Mouse (Mus musculus) midbrain, postnatal 0 days (tissue): ENCODE measurements around the gene Syce1l. TPM values are rescaled to one million over a fixed set of nuclear protein-coding genes. Genes with fewer than 3 reads are reported as not detected.

Experiments used
- ATAC-seq: fragments of 200-750 bp; cut with Nextera tagmentation; 2 replicates; pipeline ENCODE4 v1.8.0; 2017; ENCODE audit warnings: moderate number of reproducible peaks, mild to moderate bottlenecking, moderate TSS enrichment, moderate library complexity; ENCODE audit not compliant: low FRiP score
- DNase-seq: peaks from one replicate; pipeline ENCODE4 v3.0.0-alpha.2; 2015; ENCODE audit warnings: low spot score
- H3K27ac ChIP-seq: fragments of 300-500 bp; sonication (generic); 2 replicates; pipeline ENCODE4 v1.5.1; 2014; ENCODE audit warnings: low read depth, mild to moderate bottlenecking, low read length, mixed read lengths
- H3K27me3 ChIP-seq: fragments of 300-500 bp; sonication (generic); 2 replicates; pipeline ENCODE4 v1.6.1; 2014; ENCODE audit warnings: low read length, control low read depth, mixed read lengths; ENCODE audit not compliant: insufficient read depth
- H3K36me3 ChIP-seq: fragments of 300-500 bp; sonication (generic); 2 replicates; pipeline ENCODE4 v1.6.1; 2014; ENCODE audit warnings: low read length, control low read depth, mixed read lengths; ENCODE audit not compliant: insufficient read depth
- H3K4me1 ChIP-seq: fragments of 300-500 bp; sonication (generic); 2 replicates; pipeline ENCODE4 v1.6.1; 2014; ENCODE audit warnings: mild to moderate bottlenecking, control low read depth, antibody characterized with exemption, low read length, mixed read lengths; ENCODE audit not compliant: insufficient read depth
- H3K4me2 ChIP-seq: fragments of 300-500 bp; sonication (generic); 2 replicates; pipeline ENCODE4 v1.6.1; 2014; ENCODE audit warnings: low read depth, mild to moderate bottlenecking, low read length, mixed read lengths; ENCODE audit not compliant: poor library complexity, severe bottlenecking
- H3K4me3 ChIP-seq: fragments of 300-500 bp; sonication (generic); 2 replicates; pipeline ENCODE4 v1.5.1; 2014; ENCODE audit warnings: low read depth, mild to moderate bottlenecking, low read length, moderate library complexity
- H3K9ac ChIP-seq: fragments of 300-500 bp; sonication (generic); replicated peaks from 2 replicates; pipeline ENCODE4 v1.6.1; 2014; ENCODE audit warnings: mild to moderate bottlenecking, low read length, moderate library complexity, mixed read lengths; ENCODE audit not compliant: poor library complexity, severe bottlenecking
- H3K9me3 ChIP-seq: fragments of 300-500 bp; sonication (generic); 2 replicates; pipeline ENCODE4 v1.6.1; 2016; ENCODE audit warnings: low read length, control low read depth
- CTCF ChIP-seq: IDR thresholded peaks from 2 replicates; pipeline ENCODE4 v1.5.1; 2016; ENCODE audit warnings: antibody characterized with exemption, mild to moderate bottlenecking
- WGBS: fragments of 180-500 bp; shearing (Covaris S2); extraction: QIAGEN DNeasy Blood & Tissue Kit; methylation state at CpG from one replicate; pipeline ENCODE4 v1.1.7; 2014; 5-methylcytosine and 5-hydroxymethylcytosine counted together
- polyA plus RNA-seq: library from polyadenylated mRNA; unstranded; fragments of >200 nt; fragmentation: Nextera tagmentation; extraction: Ambion mirVana; gene quantifications from 2 replicates; pipeline ENCODE4 v1.2.1, GENCODE M21; 2015
- total RNA-seq: library from RNA; depleted of rRNA; stranded (reverse); fragments of >200 nt; gene quantifications from 2 replicates; pipeline ENCODE4 v1.2.3, GENCODE M21; 2014; rRNA removed

The Syce1l gene
- not detected in 2 replicates for total RNA-seq
- 0.31 and 0.65 TPM in 2 replicates for polyA plus RNA-seq

- Histone ChIP-seq H3K9ac (no peak within 1 kb of the TSS), H3K4me1 (no peaks in the 10 kb centered on the region), H3K4me2 (no peak within 1 kb of the TSS), H3K36me3 (peaks cover 46% of the 10 kb centered on the region), H3K27ac (no peak within 1 kb of the TSS), H3K27me3 (no peaks in the 10 kb centered on the region), H3K9me3 (no peaks in the 10 kb centered on the region), H3K4me3 (no peak within 1 kb of the TSS)
- DNase-seq (no peak), ATAC-seq (no peak)
- no peak for TF ChIP-seq CTCF
- 93% methylated on average over 16 of the region's 16 CpGs for WGBS
These were observed at the start of gene Syce1l for GRCm38 (mm10) chr8:113642926-113643325. Syce1l (plus strand) TSS chr8:113643213.

- no peak for TF ChIP-seq CTCF
- Histone ChIP-seq H3K27ac (no peak overlapping the region), H3K36me3 (no peaks in the 10 kb centered on the region), H3K27me3 (no peaks in the 10 kb centered on the region), H3K4me1 (no peaks in the 10 kb centered on the region), H3K9ac (no peak overlapping the region), H3K4me2 (no peak overlapping the region), H3K4me3 (no peak overlapping the region), H3K9me3 (no peaks in the 10 kb centered on the region)
- DNase-seq: no peak
- WGBS: 45% methylated on average over 3 of the region's 3 CpGs
- ATAC-seq: no peak
These were observed 44.6 kb upstream of the Syce1l start for GRCm38 (mm10) chr8:113598401-113598800.

- peaks cover 8% of the 10 kb centered on the region; the same call in 1 of the 2 replicates for H3K4me1 ChIP-seq
- no peaks in the 10 kb centered on the region for H3K36me3 ChIP-seq
- ATAC-seq: no peak
- TF ChIP-seq CTCF: peak; percentile 84
- H3K27ac ChIP-seq: no peak overlapping the region
- H3K9me3 ChIP-seq: no peaks in the 10 kb centered on the region
- no peaks in the 10 kb centered on the region for H3K27me3 ChIP-seq
- peak; percentile 85 for DNase-seq
- H3K4me3 ChIP-seq: no peak overlapping the region
- 5% methylated on average over 3 of the region's 3 CpGs for WGBS
- H3K4me2 ChIP-seq: no peak overlapping the region
- no peak overlapping the region for H3K9ac ChIP-seq
These were observed 10.4 kb upstream of the Syce1l start for GRCm38 (mm10) chr8:113632634-113633033.

- 31% methylated on average over 12 of the region's 12 CpGs for WGBS
- ATAC-seq (no peak), DNase-seq (no peak)
- Histone ChIP-seq H3K9me3 (no peaks in the 10 kb centered on the region), H3K4me1 (peaks cover 8% of the 10 kb centered on the region; the same call in 1 of the 2 replicates), H3K27ac (peak overlapping the region; percentile 85; the same call in 1 of the 2 replicates), H3K9ac (peak overlapping the region; percentile 45; the same call in 1 of the 2 replicates), H3K4me2 (peak overlapping the region; percentile 57), H3K27me3 (no peaks in the 10 kb centered on the region), H3K36me3 (peaks cover 10% of the 10 kb centered on the region; the same call in 1 of the 2 replicates), H3K4me3 (peak overlapping the region; percentile 69)
- TF ChIP-seq CTCF: no peak
These were observed 8.9 kb upstream of the Syce1l start for GRCm38 (mm10) chr8:113634161-113634560.

- ATAC-seq: peak; percentile 99
- H3K27ac ChIP-seq: peak within 1 kb of the TSS; percentile 85
- DNase-seq: peak; percentile 99
- H3K9me3 ChIP-seq: no peaks in the 10 kb centered on the region
- peak within 1 kb of the TSS; percentile 77 for H3K9ac ChIP-seq
- peak; percentile 14; the same call in 1 of the 2 replicates for TF ChIP-seq CTCF
- under 1% methylated on average over 42 of the region's 42 CpGs for WGBS
- peak within 1 kb of the TSS; percentile 69 for H3K4me3 ChIP-seq
- H3K27me3 ChIP-seq: no peaks in the 10 kb centered on the region
- H3K4me2 ChIP-seq: peak within 1 kb of the TSS; percentile 99
- H3K36me3 ChIP-seq: peaks cover 17% of the 10 kb centered on the region
- H3K4me1 ChIP-seq: peaks cover 8% of the 10 kb centered on the region; the same call in 1 of the 2 replicates
These were observed 8.1 kb upstream of the Syce1l start, which contains the start of gene Mon1b for GRCm38 (mm10) chr8:113634670-113635591. Mon1b (plus strand) TSS chr8:113635587.
